Mouse (Mus musculus): ENCODE measurements around the gene Klhl8. TPM values are rescaled to one million over a fixed set of nuclear protein-coding genes. Genes with fewer than 3 reads are reported as not detected.
"Not testable (repeated sequence)": the region's sequence is repeated elsewhere in the genome, so short reads cannot be mapped to it uniquely, and the experiment has no call there.

Klhl8 gene
- polyA plus RNA-seq (2015; fragmentation: Nextera tagmentation; extraction: Ambion mirVana), result 13.2 and 13.8 TPM in 2 replicates

GRCm38 (mm10) chr5:103910748-103911409, at the start of gene Klhl8:
Klhl8 (minus strand) TSS chr5:103911259.
- Histone ChIP-seq H3K4me3 (ENCODE audit: low read length) (peak within 1 kb of the TSS; percentile 92), H3K9me3 (ENCODE audit: low read length) (no peaks in the 10 kb centered on the region), H3K4me2 (replicated peaks; ENCODE audit: low read depth, low read length) (peak within 1 kb of the TSS; percentile 70), H3K27me3 (ENCODE audit: insufficient read depth, low read length) (no peaks in the 10 kb centered on the region), H3K36me3 (ENCODE audit: insufficient read depth, low read length) (no peaks in the 10 kb centered on the region), H3K9ac (replicated peaks; ENCODE audit: low read length) (peak within 1 kb of the TSS; percentile 94), H3K4me1 (ENCODE audit: insufficient read depth, low read length) (peaks cover 11% of the 10 kb centered on the region; the same call in 1 of the 2 replicates), H3K27ac (ENCODE audit: low read length) (no peak within 1 kb of the TSS)
- ATAC-seq (ENCODE audit: low FRiP score, low TSS enrichment), result peak; percentile 98
- WGBS, result 0% methylated on average over 65 of the region's 86 CpGs

- Histone ChIP-seq H3K4me2 (replicated peaks; ENCODE audit: low read depth, low read length) (no peak overlapping the region), H3K9ac (replicated peaks; ENCODE audit: low read length) (no peak overlapping the region), H3K27me3 (ENCODE audit: insufficient read depth, low read length) (no peaks in the 10 kb centered on the region), H3K9me3 (ENCODE audit: low read length) (no peaks in the 10 kb centered on the region), H3K36me3 (ENCODE audit: insufficient read depth, low read length) (no peaks in the 10 kb centered on the region), H3K4me3 (ENCODE audit: low read length) (no peak overlapping the region), H3K4me1 (ENCODE audit: insufficient read depth, low read length) (no peaks in the 10 kb centered on the region), H3K27ac (ENCODE audit: low read length) (no peak overlapping the region)
- WGBS, result 71% methylated on average over 5 of the region's 5 CpGs
- no peak for ATAC-seq (ENCODE audit: low FRiP score, low TSS enrichment)
These were observed 43.6 kb upstream of the Klhl8 start for GRCm38 (mm10) chr5:103954638-103955037.

- H3K27ac ChIP-seq (ENCODE audit: low read length), result no peak overlapping the region
- ATAC-seq (ENCODE audit: low FRiP score, low TSS enrichment), result no peak
- no peaks in the 10 kb centered on the region for H3K27me3 ChIP-seq (ENCODE audit: insufficient read depth, low read length)
- no peak overlapping the region for H3K4me2 ChIP-seq (replicated peaks; ENCODE audit: low read depth, low read length)
- WGBS, result 82% methylated on average over 10 of the region's 10 CpGs
- H3K9me3 ChIP-seq (ENCODE audit: low read length), result no peaks in the 10 kb centered on the region
- no peak overlapping the region for H3K9ac ChIP-seq (replicated peaks; ENCODE audit: low read length)
- no peak overlapping the region for H3K4me3 ChIP-seq (ENCODE audit: low read length)
- H3K36me3 ChIP-seq (ENCODE audit: insufficient read depth, low read length), result no peaks in the 10 kb centered on the region
- no peaks in the 10 kb centered on the region for H3K4me1 ChIP-seq (ENCODE audit: insufficient read depth, low read length)
These were observed 42.4 kb upstream of the Klhl8 start for GRCm38 (mm10) chr5:103953135-103954083.

- not testable (repeated sequence) for H3K9me3 ChIP-seq (ENCODE audit: low read length); ATAC-seq (ENCODE audit: low FRiP score, low TSS enrichment); H3K27ac ChIP-seq (ENCODE audit: low read length); H3K4me2 ChIP-seq (replicated peaks; ENCODE audit: low read depth, low read length); H3K4me1 ChIP-seq (ENCODE audit: insufficient read depth, low read length); H3K9ac ChIP-seq (replicated peaks; ENCODE audit: low read length); H3K36me3 ChIP-seq (ENCODE audit: insufficient read depth, low read length); H3K27me3 ChIP-seq (ENCODE audit: insufficient read depth, low read length); H3K4me3 ChIP-seq (ENCODE audit: low read length)
- 90% methylated on average over 15 of the region's 15 CpGs for WGBS
These were observed 39.1 kb upstream of the Klhl8 start for GRCm38 (mm10) chr5:103950138-103950537.

DNA sequence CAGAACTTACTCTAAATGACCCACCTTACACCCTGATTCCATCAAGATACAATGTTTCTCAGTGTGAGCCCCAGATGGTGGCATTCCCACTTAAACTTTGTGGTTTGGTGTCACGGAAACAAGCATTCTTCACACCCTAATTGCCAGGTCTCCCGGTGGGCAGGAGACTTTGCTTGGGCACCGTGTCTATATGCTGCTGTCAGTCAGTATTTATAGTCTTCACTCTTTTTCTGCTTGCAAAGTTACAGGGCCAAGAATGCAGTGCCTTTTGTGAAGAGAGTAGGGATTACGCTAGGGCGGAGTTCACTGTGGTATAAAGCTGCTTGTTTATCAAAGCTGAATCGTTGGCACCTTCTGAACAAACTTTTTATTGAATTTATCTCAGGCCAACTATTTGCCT, 32.1 kb upstream of the Klhl8 start:
- no peak for ATAC-seq (ENCODE audit: low FRiP score, low TSS enrichment)
- 50% methylated on average over 6 of the region's 6 CpGs for WGBS
- Histone ChIP-seq H3K4me2 (replicated peaks; ENCODE audit: low read depth, low read length) (no peak overlapping the region), H3K4me1 (ENCODE audit: insufficient read depth, low read length) (peaks cover 7% of the 10 kb centered on the region; the same call in 1 of the 2 replicates), H3K36me3 (ENCODE audit: insufficient read depth, low read length) (no peaks in the 10 kb centered on the region), H3K4me3 (ENCODE audit: low read length) (no peak overlapping the region), H3K9me3 (ENCODE audit: low read length) (no peaks in the 10 kb centered on the region), H3K9ac (replicated peaks; ENCODE audit: low read length) (no peak overlapping the region), H3K27me3 (ENCODE audit: insufficient read depth, low read length) (no peaks in the 10 kb centered on the region), H3K27ac (ENCODE audit: low read length) (no peak overlapping the region)

- Histone ChIP-seq H3K27me3 (ENCODE audit: insufficient read depth, low read length) (no peaks in the 10 kb centered on the region), H3K4me1 (ENCODE audit: insufficient read depth, low read length) (peaks cover 7% of the 10 kb centered on the region; the same call in 1 of the 2 replicates), H3K4me3 (ENCODE audit: low read length) (no peak overlapping the region), H3K36me3 (ENCODE audit: insufficient read depth, low read length) (no peaks in the 10 kb centered on the region), H3K4me2 (replicated peaks; ENCODE audit: low read depth, low read length) (no peak overlapping the region), H3K9ac (replicated peaks; ENCODE audit: low read length) (no peak overlapping the region), H3K27ac (ENCODE audit: low read length) (no peak overlapping the region), H3K9me3 (ENCODE audit: low read length) (no peaks in the 10 kb centered on the region)
- ATAC-seq (ENCODE audit: low FRiP score, low TSS enrichment), result no peak
- WGBS, result 78% methylated on average over 1 of the region's 1 CpGs
These were observed 28.8 kb upstream of the Klhl8 start for GRCm38 (mm10) chr5:103939856-103940255.

- no peaks in the 10 kb centered on the region for H3K9me3 ChIP-seq (ENCODE audit: low read length)
- H3K4me2 ChIP-seq (replicated peaks; ENCODE audit: low read depth, low read length), result no peak overlapping the region
- no peak overlapping the region for H3K27ac ChIP-seq (ENCODE audit: low read length)
- ATAC-seq (ENCODE audit: low FRiP score, low TSS enrichment), result no peak; the same call in 1 of the 2 replicates
- no peaks in the 10 kb centered on the region for H3K36me3 ChIP-seq (ENCODE audit: insufficient read depth, low read length)
- H3K9ac ChIP-seq (replicated peaks; ENCODE audit: low read length), result no peak overlapping the region
- no peaks in the 10 kb centered on the region for H3K27me3 ChIP-seq (ENCODE audit: insufficient read depth, low read length)
- H3K4me3 ChIP-seq (ENCODE audit: low read length), result no peak overlapping the region
- 64% methylated on average over 7 of the region's 7 CpGs for WGBS
- peaks cover 7% of the 10 kb centered on the region; the same call in 1 of the 2 replicates for H3K4me1 ChIP-seq (ENCODE audit: insufficient read depth, low read length)
These were observed 28.2 kb upstream of the Klhl8 start for GRCm38 (mm10) chr5:103939350-103939652.

DNA sequence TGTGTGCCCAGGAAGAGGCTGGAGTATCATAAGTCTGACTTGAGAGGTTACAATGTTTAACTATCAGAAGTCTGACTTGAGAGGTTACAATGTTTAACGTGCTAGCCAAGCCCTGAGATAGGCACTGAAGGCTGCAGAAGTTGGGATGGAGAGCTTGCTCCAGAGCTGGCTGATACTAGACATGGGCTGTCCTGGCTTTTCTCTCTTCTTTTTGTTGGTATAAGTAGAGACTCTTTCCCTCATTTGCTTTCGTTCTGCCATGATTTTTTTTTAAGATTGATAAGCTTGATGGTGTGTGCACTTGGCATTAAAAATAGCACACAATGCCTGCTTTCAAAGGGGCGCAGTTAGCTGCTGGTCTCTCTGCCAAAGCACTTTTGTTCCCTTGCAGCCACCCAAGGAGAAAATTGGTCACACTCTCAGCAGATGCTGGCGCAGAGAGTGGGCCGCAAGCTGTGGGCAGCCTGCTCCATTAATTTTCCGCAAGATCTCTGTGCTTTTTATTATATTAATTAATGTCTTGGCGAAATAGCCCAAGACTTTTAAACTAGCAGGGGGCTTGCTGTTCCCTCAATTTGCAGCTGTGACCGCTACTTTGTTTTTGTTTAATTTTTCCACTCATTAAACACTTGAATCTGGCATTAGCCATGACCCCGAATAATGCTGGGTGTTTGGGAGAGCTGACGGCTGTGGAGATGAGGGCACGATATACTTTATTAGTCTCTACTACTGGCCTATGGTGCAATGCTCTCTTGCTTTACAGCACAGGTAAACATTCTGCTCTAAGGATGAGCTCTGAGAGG, 27.7 kb upstream of the Klhl8 start:
- no peak overlapping the region for H3K9ac ChIP-seq (replicated peaks; ENCODE audit: low read length)
- no peak overlapping the region for H3K4me3 ChIP-seq (ENCODE audit: low read length)
- WGBS, result 38% methylated on average over 11 of the region's 11 CpGs
- peaks cover 7% of the 10 kb centered on the region; the same call in 1 of the 2 replicates for H3K4me1 ChIP-seq (ENCODE audit: insufficient read depth, low read length)
- ATAC-seq (ENCODE audit: low FRiP score, low TSS enrichment), result peak; percentile 75
- no peaks in the 10 kb centered on the region for H3K9me3 ChIP-seq (ENCODE audit: low read length)
- H3K36me3 ChIP-seq (ENCODE audit: insufficient read depth, low read length), result no peaks in the 10 kb centered on the region
- H3K4me2 ChIP-seq (replicated peaks; ENCODE audit: low read depth, low read length), result no peak overlapping the region
- no peak overlapping the region for H3K27ac ChIP-seq (ENCODE audit: low read length)
- H3K27me3 ChIP-seq (ENCODE audit: insufficient read depth, low read length), result no peaks in the 10 kb centered on the region

DNA sequence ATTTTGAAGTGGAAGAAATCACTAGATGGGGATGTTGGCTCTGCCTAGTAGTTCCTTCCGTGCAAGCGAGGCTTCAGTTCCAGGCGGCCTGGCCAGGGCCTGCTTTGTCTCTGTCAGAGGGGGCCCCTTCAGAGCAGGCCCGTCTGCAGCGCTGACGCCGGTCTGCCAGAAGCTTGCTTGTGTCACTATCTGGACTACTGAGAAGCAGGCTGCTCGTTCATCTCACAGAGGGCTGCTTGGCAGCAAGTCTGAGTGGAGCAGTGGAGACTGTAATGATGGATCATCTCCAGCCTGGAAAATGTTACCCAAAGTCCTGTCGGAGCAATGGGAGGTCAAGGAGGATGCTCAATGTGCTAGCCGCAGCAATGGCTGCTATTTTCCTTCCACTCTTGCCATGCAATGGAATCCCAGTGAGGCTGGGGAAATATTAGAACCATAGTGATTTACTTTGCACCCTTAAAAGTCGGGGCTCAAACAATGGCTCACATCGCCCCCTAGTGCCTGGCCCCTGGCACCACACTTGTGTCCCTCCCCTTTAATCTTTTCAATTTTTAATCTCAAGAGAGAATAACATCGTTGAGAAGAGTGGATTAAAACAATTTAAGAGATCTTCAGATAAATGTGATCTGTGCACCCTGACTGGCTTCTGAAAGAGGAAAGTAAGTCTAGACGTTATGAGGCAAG, 26.0 kb upstream of the Klhl8 start:
- ATAC-seq (ENCODE audit: low FRiP score, low TSS enrichment), result 0 out of 2 replicates have a peak, but pooled peaks have one; percentile 36
- peaks cover 7% of the 10 kb centered on the region; the same call in 1 of the 2 replicates for H3K4me1 ChIP-seq (ENCODE audit: insufficient read depth, low read length)
- H3K4me3 ChIP-seq (ENCODE audit: low read length), result no peak overlapping the region
- 59% methylated on average over 14 of the region's 14 CpGs for WGBS
- H3K4me2 ChIP-seq (replicated peaks; ENCODE audit: low read depth, low read length), result no peak overlapping the region
- no peaks in the 10 kb centered on the region for H3K36me3 ChIP-seq (ENCODE audit: insufficient read depth, low read length)
- no peak overlapping the region for H3K9ac ChIP-seq (replicated peaks; ENCODE audit: low read length)
- no peaks in the 10 kb centered on the region for H3K9me3 ChIP-seq (ENCODE audit: low read length)
- no peaks in the 10 kb centered on the region for H3K27me3 ChIP-seq (ENCODE audit: insufficient read depth, low read length)
- no peak overlapping the region for H3K27ac ChIP-seq (ENCODE audit: low read length)

Data from kidney, embryonic 16.5 days (tissue).